Mouse (Mus musculus): ENCODE results near the gene Cdc42bpa.
"Not testable (repeated sequence)": the region's sequence is repeated elsewhere in the genome, so short reads cannot be mapped to it uniquely, and the experiment has no call there.

Cdc42bpa gene

DNA sequence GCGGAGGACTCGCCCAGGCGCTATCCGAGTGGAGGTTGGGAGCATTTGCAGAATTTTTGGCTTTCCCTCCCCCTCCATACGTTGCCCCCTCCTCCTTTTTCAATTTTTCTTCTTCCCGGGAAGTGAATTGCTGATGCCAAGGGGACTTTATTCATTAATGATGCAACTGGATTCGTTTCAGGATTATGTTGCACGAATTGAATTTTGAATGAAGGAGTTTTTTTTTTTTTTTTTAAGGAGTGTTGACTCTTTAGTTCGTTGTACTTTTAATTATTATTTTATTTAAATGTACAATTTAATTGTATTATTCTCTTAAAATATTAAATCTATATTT, 238 bp downstream of the Cdc42bpa start:
- no peak for DNase-seq (ENCODE audit: inconsistent ontology term)

DNA sequence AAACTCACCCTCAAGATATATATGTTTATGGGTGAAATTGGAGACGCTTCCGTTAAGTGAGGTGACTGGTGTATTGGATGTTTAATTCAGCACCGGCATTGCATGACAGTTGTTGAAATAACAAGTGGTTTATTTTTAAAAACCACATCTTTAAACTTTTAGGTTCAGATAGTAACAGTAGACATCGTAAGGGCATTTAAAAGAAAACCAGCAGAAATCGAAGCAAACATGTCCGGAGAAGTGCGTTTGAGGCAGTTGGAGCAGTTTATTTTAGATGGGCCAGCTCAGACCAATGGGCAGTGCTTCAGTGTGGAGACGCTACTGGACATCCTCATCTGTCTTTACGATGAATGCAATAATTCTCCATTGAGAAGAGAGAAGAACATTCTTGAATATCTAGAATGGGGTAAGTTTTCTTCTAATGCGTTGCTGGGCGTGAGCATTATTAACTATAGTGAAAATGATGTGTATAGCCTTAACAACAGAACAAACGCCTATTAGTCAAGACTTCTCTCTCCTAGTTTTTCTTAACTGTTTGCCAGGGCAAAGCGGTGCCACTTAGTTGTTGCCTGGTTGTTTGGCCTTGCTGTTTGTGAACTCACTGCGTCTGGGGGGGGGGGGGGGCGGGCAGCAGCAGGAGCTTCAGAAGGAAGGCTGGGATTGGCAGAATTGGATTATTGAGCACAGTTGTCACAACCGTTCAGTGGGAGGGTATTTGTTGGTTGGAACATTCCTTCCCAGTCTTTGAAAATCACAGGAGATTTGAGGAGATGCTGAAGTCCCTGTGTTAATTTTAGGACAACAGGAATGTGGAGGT, 818 bp downstream of the Cdc42bpa start:
- peak; percentile 66 for DNase-seq (ENCODE audit: inconsistent ontology term)

DNA sequence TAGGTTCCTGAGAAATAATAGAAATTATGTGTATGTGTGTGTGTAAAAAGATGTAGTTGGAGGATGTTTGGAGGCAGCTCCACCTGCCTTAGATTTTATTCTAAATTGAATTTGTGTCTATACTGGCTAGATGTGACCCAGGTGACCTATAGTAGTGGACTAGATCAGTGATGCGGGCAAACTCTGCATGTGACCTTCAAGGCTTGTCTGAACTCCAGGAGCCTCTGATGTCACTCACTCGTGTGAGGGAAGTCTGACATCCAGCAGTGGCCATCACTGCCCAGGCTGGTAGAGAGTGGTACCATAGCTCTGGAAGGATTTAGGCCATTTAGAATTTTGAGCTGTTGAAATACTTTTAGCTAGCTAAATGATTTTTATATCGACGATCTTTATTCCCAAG, 1.5 kb downstream of the Cdc42bpa start:
- DNase-seq (ENCODE audit: inconsistent ontology term): no peak

GRCm38 (mm10) chr1:179969776-179970428, 9.6 kb downstream of the Cdc42bpa start:
- DNase-seq (ENCODE audit: inconsistent ontology term): peak; percentile 71

GRCm38 (mm10) chr1:179975021-179975420, 14.7 kb downstream of the Cdc42bpa start:
- peak; percentile 63 for DNase-seq (ENCODE audit: inconsistent ontology term)

GRCm38 (mm10) chr1:179975645-179976275, 15.5 kb downstream of the Cdc42bpa start:
- no peak for DNase-seq (ENCODE audit: inconsistent ontology term)

- no peak for DNase-seq (ENCODE audit: inconsistent ontology term)
These were observed 17.2 kb downstream of the Cdc42bpa start for GRCm38 (mm10) chr1:179977437-179977836.

DNA sequence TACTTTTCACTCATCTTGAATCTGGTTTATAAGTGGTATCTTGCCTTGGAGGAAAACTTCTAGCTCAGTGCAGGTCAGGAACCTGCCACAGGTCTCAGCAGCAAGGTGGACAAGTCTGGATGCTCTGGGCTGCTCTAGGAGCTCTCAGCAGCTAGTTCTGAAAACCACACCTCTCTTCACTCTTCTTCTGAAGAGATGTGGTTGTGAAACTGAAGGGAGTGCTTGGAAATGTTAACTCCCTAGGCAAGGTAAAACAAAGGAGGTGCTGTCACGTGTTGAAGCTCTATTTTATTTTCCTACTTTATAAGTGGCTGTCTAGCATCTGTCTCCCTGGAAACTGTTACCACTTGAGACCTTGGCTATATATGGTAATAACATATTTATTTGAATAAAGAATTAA, 18.5 kb downstream of the Cdc42bpa start:
- no peak for DNase-seq (ENCODE audit: inconsistent ontology term)

- no peak for DNase-seq (ENCODE audit: inconsistent ontology term)
These were observed 21.4 kb downstream of the Cdc42bpa start for GRCm38 (mm10) chr1:179981680-179982079.

- no peak for DNase-seq (ENCODE audit: inconsistent ontology term)
These were observed 21.9 kb downstream of the Cdc42bpa start for GRCm38 (mm10) chr1:179982183-179982582.

DNA sequence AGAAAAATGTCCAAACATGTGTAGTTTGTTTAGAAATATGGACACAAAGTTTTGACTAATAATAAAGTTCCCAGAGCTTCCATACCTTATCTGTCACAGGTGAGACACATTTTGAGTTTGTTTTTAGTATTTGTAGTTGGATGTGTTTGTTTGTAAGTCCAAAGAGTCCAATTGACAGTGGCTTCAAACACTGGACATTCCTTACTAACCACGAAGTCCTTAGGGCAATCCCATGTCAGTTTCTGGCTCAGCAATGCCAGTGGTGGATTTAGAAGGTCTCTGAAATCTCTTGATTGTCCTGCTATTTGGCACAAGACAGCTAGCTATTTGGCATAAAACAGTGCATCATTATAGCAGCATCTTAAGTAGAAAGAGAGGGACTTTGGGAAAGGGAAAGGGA, 22.7 kb downstream of the Cdc42bpa start:
- peak; percentile 71 for DNase-seq (ENCODE audit: inconsistent ontology term)

DNA sequence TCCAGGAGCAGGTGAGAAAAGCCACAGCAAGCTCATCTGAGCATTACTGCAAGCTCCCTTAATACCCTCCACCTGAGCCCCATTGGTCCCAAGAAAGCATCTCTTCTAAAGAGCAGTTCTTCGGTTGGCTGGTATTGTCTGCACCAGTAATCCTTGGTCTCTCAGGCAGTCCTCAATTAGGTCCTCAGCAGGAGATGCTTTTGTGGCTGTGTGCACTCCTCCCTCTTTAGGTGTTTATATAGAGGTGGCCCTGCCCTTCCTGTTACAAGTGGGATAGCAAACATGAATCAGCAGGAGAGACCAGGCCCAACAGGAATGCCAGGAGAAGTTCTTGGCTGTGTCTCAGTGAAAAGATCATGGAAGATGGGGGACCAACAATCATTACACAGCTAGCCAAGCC, 23.9 kb downstream of the Cdc42bpa start:
- no peak for DNase-seq (ENCODE audit: inconsistent ontology term)

GRCm38 (mm10) chr1:179991660-179992235, 31.5 kb downstream of the Cdc42bpa start:
- no peak for DNase-seq (ENCODE audit: inconsistent ontology term)

- DNase-seq (ENCODE audit: inconsistent ontology term): no peak
These were observed 32.0 kb downstream of the Cdc42bpa start for GRCm38 (mm10) chr1:179992255-179992654.

DNA sequence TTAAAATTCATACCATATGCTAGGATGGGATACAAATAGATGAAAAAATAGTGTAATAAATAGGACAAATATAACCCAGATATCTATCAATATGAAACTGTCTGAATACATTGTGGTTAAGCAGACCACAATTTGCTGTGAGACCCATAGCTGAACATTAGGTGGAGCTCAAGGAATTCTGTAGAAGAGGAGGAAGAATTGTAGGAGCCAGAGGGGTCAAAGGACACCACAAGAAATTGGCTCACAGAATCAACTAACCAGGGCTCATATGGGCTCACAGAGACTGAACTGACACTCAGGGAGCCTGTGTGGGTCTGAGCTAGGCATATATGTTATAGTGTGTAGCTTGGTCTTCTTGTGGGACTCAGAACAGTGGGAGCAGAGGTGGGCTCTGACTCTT, 47.8 kb downstream of the Cdc42bpa start:
- no peak for DNase-seq (ENCODE audit: inconsistent ontology term)

DNA sequence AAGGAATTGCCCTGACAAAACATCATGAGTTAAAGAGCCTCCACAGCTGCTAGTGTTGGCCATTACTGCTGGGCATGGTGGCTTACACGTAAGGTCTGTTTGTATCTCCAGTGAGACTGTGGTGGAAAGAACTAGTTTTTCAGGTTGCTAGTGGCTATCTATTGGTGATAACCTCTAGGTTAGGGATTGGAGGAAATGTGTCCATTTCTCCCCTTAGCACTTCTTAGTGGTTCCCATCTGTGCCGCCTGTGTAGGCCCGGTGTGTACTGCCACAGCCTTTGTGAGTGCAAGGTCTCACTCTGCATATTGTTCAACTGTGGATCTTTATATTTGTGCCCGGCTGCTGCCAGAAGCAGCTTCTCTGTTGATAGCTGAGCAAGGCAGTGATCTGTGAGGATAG, 53.2 kb downstream of the Cdc42bpa start:
- DNase-seq (ENCODE audit: inconsistent ontology term): no peak

DNA sequence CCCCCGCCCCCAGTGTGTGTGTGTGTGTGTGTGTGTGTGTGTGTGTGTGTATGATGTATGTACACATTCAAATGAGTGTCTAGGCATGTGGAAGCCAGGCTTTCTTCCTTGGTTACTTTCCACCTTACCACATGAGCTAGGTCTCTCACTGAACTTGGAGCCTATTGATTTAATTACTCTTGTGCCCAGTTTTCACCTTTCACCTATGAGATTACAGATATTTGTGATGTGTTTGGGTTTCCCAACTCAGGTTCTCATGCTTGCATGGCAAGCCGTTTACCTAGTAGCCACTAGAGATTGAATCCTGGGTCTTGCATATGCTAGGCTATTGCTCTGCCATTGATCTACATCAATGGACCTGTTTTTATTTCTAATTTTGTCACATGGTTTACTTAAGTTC, 57.9 kb downstream of the Cdc42bpa start:
- DNase-seq (ENCODE audit: inconsistent ontology term): no peak

DNA sequence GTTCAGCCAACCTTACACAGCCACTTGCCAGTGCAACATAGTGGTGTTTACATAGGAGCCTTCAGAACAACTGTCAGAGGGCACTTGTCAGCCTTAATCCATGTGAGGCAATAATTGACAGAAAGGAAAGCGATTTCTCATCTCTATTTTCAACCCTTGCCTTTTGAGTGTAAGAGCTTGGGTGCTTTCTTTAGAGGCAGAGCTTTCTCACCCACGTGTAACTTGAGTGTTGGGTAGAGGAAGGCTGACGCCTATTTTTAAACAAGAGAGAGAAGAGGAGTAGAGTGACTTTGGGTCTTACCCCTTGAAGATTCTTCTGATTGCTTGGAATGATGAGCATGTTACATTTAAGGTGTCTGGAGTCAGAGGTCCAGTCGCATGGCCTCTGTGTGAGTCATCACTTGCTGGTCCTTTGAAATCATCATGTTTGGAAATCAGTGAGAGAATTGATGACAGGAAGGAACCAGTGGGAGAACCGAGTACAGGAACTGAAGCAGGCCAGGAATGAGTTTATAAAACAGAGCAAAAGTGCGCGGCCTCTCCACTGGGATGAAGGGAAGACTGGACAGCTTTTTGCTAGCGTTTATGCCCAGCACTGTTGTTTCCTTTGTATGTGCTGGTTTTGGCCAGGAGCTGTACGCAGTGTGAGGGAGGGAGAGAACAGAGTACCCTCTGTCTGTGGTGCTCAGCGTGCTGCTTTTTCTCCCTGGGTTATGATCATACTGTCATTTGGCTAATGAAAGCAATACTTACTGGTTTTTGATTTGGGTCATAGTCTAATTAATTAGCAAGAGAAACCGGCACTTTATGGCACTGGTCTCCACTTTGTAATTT, 61.4 kb downstream of the Cdc42bpa start:
- peak; percentile 81 for DNase-seq (ENCODE audit: inconsistent ontology term)

- no peak for DNase-seq (ENCODE audit: inconsistent ontology term)
These were observed 63.2 kb downstream of the Cdc42bpa start for GRCm38 (mm10) chr1:180023512-180023911.

- not testable (repeated sequence) for DNase-seq (ENCODE audit: inconsistent ontology term)
These were observed 69.6 kb downstream of the Cdc42bpa start for GRCm38 (mm10) chr1:180029863-180030262.

- DNase-seq (ENCODE audit: inconsistent ontology term): no peak
These were observed 70.5 kb downstream of the Cdc42bpa start for GRCm38 (mm10) chr1:180030631-180031365.
